Mouse (Mus musculus): ENCODE measurements at regions not wholly inside any gene's neighbourhood (a gene's known extent, or its start where the extent isn't known, plus 50 kb on each side); places are given as distances from the start of the nearest gene placed in this dataset.

GRCm38 (mm10) chr16:20802724-20803123 is 68.4 kb upstream of the Thpo start:
- ATAC-seq (ENCODE audit: low FRiP score) = no peak
- WGBS = 94% methylated on average over 6 of the region's 6 CpGs

GRCm38 (mm10) chr16:20800038-20800437 is 65.7 kb upstream of the Thpo start:
- Histone ChIP-seq H3K4me3 (ENCODE audit: low read depth, low read length) (no peak overlapping the region), H3K9me3 (ENCODE audit: control insufficient read depth, low read length) (no peaks in the 10 kb centered on the region), H3K4me1 (replicated peaks; ENCODE audit: control insufficient read depth, insufficient read depth, low read length) (0 out of 2 replicates have a peak, but pooled peaks cover 2% of the 10 kb centered on the region), H3K36me3 (ENCODE audit: control insufficient read depth, insufficient read depth, low read length) (no peaks in the 10 kb centered on the region), H3K27me3 (ENCODE audit: control insufficient read depth, insufficient read depth, low read length) (no peaks in the 10 kb centered on the region), H3K27ac (ENCODE audit: low read depth, low read length) (no peak overlapping the region), H3K9ac (ENCODE audit: low read depth, low read length) (no peak overlapping the region), H3K4me2 (replicated peaks; ENCODE audit: low read depth, low read length) (no peak overlapping the region)
- no peak for DNase-seq (ENCODE audit: low spot score)
- 87% methylated on average over 3 of the region's 3 CpGs for WGBS
- ATAC-seq (ENCODE audit: low FRiP score) = no peak

More at GRCm38 (mm10) chr16:20802724-20803123, 68.4 kb upstream of the Thpo start:
- DNase-seq (ENCODE audit: low spot score) = no peak
- H3K4me1 ChIP-seq (replicated peaks; ENCODE audit: control insufficient read depth, insufficient read depth, low read length) = 0 out of 2 replicates have a peak, but pooled peaks cover 2% of the 10 kb centered on the region
- H3K4me3 ChIP-seq (ENCODE audit: low read depth, low read length) = no peak overlapping the region
- no peaks in the 10 kb centered on the region for H3K36me3 ChIP-seq (ENCODE audit: control insufficient read depth, insufficient read depth, low read length)
- no peak overlapping the region for H3K27ac ChIP-seq (ENCODE audit: low read depth, low read length)
- no peaks in the 10 kb centered on the region for H3K9me3 ChIP-seq (ENCODE audit: control insufficient read depth, low read length)
- no peaks in the 10 kb centered on the region for H3K27me3 ChIP-seq (ENCODE audit: control insufficient read depth, insufficient read depth, low read length)
- no peak overlapping the region for H3K9ac ChIP-seq (ENCODE audit: low read depth, low read length)
- no peak overlapping the region for H3K4me2 ChIP-seq (replicated peaks; ENCODE audit: low read depth, low read length)

GRCm38 (mm10) chr16:20798115-20798514 is 63.8 kb upstream of the Thpo start:
- Histone ChIP-seq H3K9me3 (ENCODE audit: control insufficient read depth, low read length) (no peaks in the 10 kb centered on the region), H3K27me3 (ENCODE audit: control insufficient read depth, insufficient read depth, low read length) (no peaks in the 10 kb centered on the region), H3K4me2 (replicated peaks; ENCODE audit: low read depth, low read length) (no peak overlapping the region), H3K9ac (ENCODE audit: low read depth, low read length) (no peak overlapping the region), H3K27ac (ENCODE audit: low read depth, low read length) (no peak overlapping the region), H3K4me3 (ENCODE audit: low read depth, low read length) (no peak overlapping the region), H3K36me3 (ENCODE audit: control insufficient read depth, insufficient read depth, low read length) (no peaks in the 10 kb centered on the region), H3K4me1 (replicated peaks; ENCODE audit: control insufficient read depth, insufficient read depth, low read length) (no peaks in the 10 kb centered on the region)
- WGBS = 87% methylated on average over 4 of the region's 4 CpGs
- ATAC-seq (ENCODE audit: low FRiP score) = no peak
- no peak for DNase-seq (ENCODE audit: low spot score)

GRCm38 (mm10) chr16:20794721-20795120 is 60.4 kb upstream of the Thpo start:
- DNase-seq (ENCODE audit: low spot score) (no peak), ATAC-seq (ENCODE audit: low FRiP score) (no peak)
- H3K36me3 ChIP-seq (ENCODE audit: control insufficient read depth, insufficient read depth, low read length) = no peaks in the 10 kb centered on the region
- no peaks in the 10 kb centered on the region for H3K9me3 ChIP-seq (ENCODE audit: control insufficient read depth, low read length)
- no peak overlapping the region for H3K9ac ChIP-seq (ENCODE audit: low read depth, low read length)
- H3K27ac ChIP-seq (ENCODE audit: low read depth, low read length) = no peak overlapping the region
- H3K4me1 ChIP-seq (replicated peaks; ENCODE audit: control insufficient read depth, insufficient read depth, low read length) = no peaks in the 10 kb centered on the region
- H3K27me3 ChIP-seq (ENCODE audit: control insufficient read depth, insufficient read depth, low read length) = no peaks in the 10 kb centered on the region
- H3K4me2 ChIP-seq (replicated peaks; ENCODE audit: low read depth, low read length) = no peak overlapping the region
- no peak overlapping the region for H3K4me3 ChIP-seq (ENCODE audit: low read depth, low read length)
- WGBS = 90% methylated on average over 1 of the region's 1 CpGs
